Mouse (Mus musculus): Measurements from ENCODE around the gene Cd300lg.

Cd300lg gene

GRCm38 (mm10) chr11:102025991-102026660, 15.2 kb upstream of the Cd300lg start:
- DNase-seq (ENCODE audit: low spot score in 2 of 2), result no peak

- peak in 1 of 2 experiments; percentile 44 for DNase-seq (ENCODE audit: low spot score in 2 of 2)
Observed at GRCm38 (mm10) chr11:102026694-102027360, 14.5 kb upstream of the Cd300lg start.

GRCm38 (mm10) chr11:102027361-102028017, 13.8 kb upstream of the Cd300lg start:
- no peak for DNase-seq (ENCODE audit: low spot score in 2 of 2)

DNA sequence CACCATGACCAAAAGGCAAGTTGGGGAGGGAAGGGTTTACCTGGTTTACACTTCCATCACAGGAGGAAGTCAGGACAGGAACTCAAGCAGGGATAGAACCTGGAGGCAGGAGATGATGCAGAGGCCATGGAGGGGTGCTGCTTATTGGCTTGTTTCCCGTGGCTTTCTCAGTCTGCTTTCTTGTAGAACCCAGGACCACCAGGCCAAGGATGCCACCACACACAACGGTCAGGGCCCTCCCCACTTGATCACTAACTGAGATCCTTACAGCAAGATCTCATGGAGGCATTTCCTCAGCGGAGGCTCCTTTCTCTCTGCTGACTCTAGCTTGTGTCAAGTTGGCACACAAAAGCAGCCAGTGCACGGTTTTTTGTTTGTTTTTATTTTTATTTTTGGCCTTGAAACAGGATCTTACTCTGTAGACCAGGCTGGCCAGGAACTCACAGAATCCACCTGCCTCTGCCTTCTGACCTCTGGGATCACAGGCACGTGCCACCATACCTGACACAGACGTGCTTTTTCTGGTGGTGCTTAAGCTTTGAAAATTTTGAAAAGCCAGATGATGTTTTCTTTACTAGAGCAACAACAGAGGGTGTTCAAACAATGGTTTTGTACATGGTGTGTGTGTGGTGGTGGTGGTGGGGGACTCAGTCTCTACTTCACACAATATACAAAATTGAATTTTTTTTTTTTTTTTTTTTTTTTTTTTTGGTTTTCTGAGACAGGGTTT, 13.1 kb upstream of the Cd300lg start, which contains the start of gene Mpp3:
Mpp3 (minus strand) TSS at position 375 of the 730 bp plus-strand sequence.
- DNase-seq (ENCODE audit: low spot score in 2 of 2), result no peak

GRCm38 (mm10) chr11:102029304-102029703, 12.0 kb upstream of the Cd300lg start:
- DNase-seq (ENCODE audit: low spot score in 2 of 2), result no peak

DNA sequence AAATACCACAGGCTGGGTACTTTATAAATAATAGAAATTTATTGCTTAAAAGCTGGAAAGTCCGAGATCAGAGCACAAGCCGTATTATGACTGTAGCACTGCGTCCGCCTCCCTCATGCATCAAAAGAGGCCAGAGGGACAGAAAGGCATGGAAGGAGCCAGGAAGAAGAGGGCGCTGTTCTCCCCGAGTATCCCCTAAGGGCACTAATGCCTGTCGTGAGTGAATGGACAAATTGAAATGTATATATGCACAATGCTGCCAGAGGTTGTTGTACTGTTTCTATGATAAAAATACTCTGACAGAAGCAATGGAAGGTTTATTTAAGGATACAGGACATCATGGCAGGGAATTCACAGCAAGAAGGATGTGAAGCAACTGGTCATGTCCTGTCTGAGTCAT, 11.3 kb upstream of the Cd300lg start:
- no peak for DNase-seq (ENCODE audit: low spot score in 2 of 2)

DNA sequence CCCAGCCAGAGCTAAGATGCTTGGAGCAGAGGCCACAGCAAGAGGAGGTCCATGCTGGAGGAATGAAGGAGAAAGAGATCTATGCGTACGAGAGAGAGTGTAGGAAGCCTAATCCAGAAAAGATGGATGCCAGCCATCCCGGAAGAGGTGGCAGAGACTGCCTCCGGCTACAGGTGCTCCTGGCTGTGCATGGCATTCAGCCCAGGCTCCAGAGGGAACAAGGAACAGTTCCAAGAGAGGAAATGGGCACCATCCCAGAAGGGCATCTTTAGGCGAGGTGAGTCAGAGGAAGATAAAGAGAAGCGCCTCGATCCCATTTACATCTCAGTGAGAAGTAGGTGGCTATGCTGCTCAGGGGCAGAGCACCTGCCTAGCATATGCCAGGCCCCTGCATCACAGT, 10.2 kb upstream of the Cd300lg start:
- DNase-seq (ENCODE audit: low spot score in 2 of 2), result peak in 1 of 2 experiments; percentile 71

DNA sequence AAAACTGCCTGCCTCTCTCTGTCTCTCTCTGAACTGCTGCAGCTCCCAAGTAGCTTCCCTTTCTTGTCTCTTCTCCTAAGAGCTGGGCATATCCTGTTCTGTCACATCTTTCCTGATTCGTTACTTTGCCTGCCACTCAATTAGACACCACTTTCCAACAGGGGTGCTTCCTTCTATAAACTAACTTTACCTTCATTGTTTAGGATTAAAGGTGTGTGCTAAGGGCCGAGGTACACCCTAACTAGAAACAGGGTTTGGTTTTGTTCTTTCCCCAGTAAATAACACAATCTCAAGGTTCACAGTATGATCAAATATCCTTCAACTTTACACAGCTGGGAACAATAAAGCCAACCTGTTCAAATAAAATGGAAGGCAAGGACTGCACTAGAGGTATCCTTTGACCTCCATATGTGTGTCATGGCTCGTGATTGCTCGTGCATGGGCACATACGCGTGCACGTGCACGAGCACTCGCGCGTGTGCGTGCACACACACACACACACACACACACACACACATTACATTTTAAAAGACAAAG, 8.2 kb upstream of the Cd300lg start:
- DNase-seq (ENCODE audit: low spot score in 2 of 2), result no peak

- no peak for DNase-seq (ENCODE audit: low spot score in 2 of 2)
Observed at GRCm38 (mm10) chr11:102034887-102035286, 6.4 kb upstream of the Cd300lg start.

GRCm38 (mm10) chr11:102035456-102035960, 5.8 kb upstream of the Cd300lg start:
- DNase-seq (ENCODE audit: low spot score in 2 of 2), result no peak

GRCm38 (mm10) chr11:102036336-102036735, 5.0 kb upstream of the Cd300lg start:
- DNase-seq (ENCODE audit: low spot score in 2 of 2), result no peak

GRCm38 (mm10) chr11:102037789-102038188, 3.5 kb upstream of the Cd300lg start:
- no peak for DNase-seq (ENCODE audit: low spot score in 2 of 2)

DNA sequence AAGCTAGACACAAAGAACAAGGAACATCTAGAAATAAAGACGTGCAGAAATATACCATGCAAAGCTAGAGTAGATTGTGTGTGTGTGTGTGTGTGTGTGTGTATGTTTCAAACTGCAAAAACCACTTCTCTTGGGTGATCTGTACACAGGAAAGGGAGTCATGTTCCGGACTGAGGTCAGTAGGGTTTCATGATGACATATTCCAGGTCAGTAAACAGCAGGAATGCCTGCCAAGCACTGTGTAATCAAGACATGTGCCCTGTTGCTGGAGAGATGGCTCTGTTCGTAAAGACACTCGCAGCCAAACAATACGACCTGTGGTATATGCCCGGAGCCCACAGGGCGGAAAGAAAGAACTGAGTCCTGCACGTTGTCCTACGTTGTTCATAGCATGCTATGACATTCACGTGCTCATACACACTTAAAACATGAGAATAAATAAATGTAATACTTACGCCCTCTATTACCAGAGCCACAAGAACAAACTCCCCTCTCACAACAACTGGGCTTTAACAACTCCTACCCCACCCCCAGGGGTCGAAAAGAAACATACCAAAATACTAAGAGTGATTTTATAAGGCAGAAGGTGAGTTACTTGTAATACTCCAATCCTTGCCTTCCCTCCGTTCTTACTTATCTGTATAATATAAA, 1.7 kb upstream of the Cd300lg start:
- no peak for DNase-seq (ENCODE audit: low spot score in 2 of 2)

DNA sequence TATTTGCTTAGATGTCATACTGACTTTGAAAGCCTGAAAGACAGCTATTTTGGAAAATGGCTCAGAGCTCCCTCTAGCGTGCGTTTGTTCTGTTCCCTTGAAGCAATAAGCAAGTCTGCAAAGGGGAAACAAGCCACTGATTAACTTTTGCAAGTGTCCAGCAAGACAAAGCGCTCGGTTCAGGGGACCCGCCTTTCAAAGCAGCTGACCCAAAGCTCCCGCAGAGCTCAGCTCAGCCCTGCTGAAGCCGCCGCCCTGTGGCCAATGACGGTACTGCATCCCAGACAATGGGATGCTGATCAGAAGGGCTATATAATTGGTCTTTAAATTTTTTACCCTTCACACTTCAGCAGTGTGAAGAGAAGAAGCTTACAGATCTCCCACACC, 1.2 kb upstream of the Cd300lg start:
- peak in 1 of 2 experiments; percentile 70 for DNase-seq (ENCODE audit: low spot score in 2 of 2)

- DNase-seq (ENCODE audit: low spot score in 2 of 2), result no peak
Observed at GRCm38 (mm10) chr11:102040646-102041045, 663 bp upstream of the Cd300lg start.

DNA sequence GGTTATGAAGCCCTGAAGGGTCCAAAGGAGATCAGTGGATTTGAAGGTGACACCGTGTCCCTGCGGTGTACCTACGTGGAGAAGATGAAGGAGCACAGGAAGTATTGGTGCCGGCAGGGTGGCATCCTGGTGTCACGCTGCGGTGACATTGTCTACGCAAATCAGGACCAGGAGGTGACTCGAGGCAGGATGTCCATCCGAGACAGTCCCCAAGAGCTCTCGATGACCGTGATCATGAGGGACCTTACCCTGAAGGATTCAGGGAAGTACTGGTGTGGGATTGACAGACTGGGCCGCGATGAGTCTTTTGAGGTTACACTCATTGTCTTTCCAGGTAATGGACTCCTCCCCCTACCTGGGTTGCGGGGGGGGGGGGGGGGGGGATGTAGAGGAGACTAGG, 1.7 kb downstream of the Cd300lg start:
- DNase-seq (ENCODE audit: low spot score in 2 of 2), result no peak

- DNase-seq (ENCODE audit: low spot score in 2 of 2), result no peak
Observed at GRCm38 (mm10) chr11:102043381-102043780, 2.1 kb downstream of the Cd300lg start.

GRCm38 (mm10) chr11:102044691-102045212, 3.4 kb downstream of the Cd300lg start:
- DNase-seq (ENCODE audit: low spot score in 2 of 2), result no peak

GRCm38 (mm10) chr11:102046607-102047006, 5.3 kb downstream of the Cd300lg start:
- no peak for DNase-seq (ENCODE audit: low spot score in 2 of 2)

DNA sequence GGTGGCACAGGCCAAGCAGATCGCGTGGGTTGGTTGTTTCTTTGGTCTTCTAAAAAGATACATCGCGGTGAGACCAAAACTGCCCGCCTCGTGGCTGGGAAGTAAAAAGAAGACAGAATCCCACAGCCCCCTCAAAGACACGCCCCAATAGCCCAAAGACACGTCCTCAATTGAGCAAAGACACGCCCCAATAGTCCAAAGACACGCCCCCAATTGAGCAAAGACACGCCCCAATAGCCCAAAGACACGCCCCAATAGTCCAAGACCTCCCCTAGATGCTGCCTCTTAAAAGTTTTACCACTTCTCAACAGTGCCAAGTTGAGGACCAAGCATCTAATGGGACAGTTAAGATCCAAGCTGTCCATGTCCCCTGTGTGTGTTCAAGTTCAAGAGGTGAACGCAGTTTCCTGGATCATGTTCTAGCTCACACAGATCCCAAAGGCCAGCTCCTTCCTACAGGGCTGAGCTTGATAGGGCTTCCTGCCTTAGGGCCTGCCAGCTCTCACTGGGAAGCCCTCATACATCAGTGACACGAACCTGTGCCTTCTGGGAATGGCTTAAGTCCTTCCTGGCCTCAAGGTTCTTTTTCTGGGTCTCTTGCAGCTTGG, 8.7 kb downstream of the Cd300lg start:
- no peak for DNase-seq (ENCODE audit: low spot score in 2 of 2)

- no peak for DNase-seq (ENCODE audit: low spot score in 2 of 2)
Observed at GRCm38 (mm10) chr11:102051541-102051940, 10.2 kb downstream of the Cd300lg start.
